Mouse (Mus musculus): ENCODE data around the gene Med12l.

Gene Med12l

GRCm38 (mm10) chr3:59228730-59229551 is 223.3 kb downstream of the Med12l start:
- in situ Hi-C loops (cut with MboI, MseI): no loop called here

- in situ Hi-C loops (cut with MboI, MseI): no loop called here
Measured at GRCm38 (mm10) chr3:59230912-59231311, 225.3 kb downstream of the Med12l start.

GRCm38 (mm10) chr3:59234878-59235277 is 229.3 kb downstream of the Med12l start:
- in situ Hi-C loops (cut with MboI, MseI): no loop called here

- in situ Hi-C loops (cut with MboI, MseI): no loop called here
Measured at GRCm38 (mm10) chr3:59243384-59243783, 237.8 kb downstream of the Med12l start.

GRCm38 (mm10) chr3:59248031-59248430 is 242.4 kb downstream of the Med12l start:
- in situ Hi-C loops (cut with MboI, MseI): no loop called here

GRCm38 (mm10) chr3:59250454-59250853 is 244.8 kb downstream of the Med12l start:
- in situ Hi-C loops (cut with MboI, MseI): no loop called here

GRCm38 (mm10) chr3:59257740-59258664 is 252.4 kb downstream of the Med12l start:
- in situ Hi-C loops (cut with MboI, MseI): no loop called here

GRCm38 (mm10) chr3:59260745-59261144 is 255.1 kb downstream of the Med12l start:
- in situ Hi-C loops (cut with MboI, MseI): no loop called here

GRCm38 (mm10) chr3:59261709-59262472 is 256.3 kb downstream of the Med12l start:
- in situ Hi-C loops (cut with MboI, MseI): no loop called here

GRCm38 (mm10) chr3:59262704-59263103 is 257.1 kb downstream of the Med12l start, which contains the start of gene P2ry12:
TSS of gene P2ry12 (minus strand) at chr3:59262871.
- in situ Hi-C loops (cut with MboI, MseI): no loop called here

GRCm38 (mm10) chr3:59263417-59263816 is 257.8 kb downstream of the Med12l start:
- in situ Hi-C loops (cut with MboI, MseI): no loop called here

GRCm38 (mm10) chr3:59263988-59264387 is 258.4 kb downstream of the Med12l start:
- in situ Hi-C loops (cut with MboI, MseI): no loop called here

- in situ Hi-C loops (cut with MboI, MseI): no loop called here
Measured at GRCm38 (mm10) chr3:59270811-59271210, 265.2 kb downstream of the Med12l start.

GRCm38 (mm10) chr3:59277502-59278253 is 272.1 kb downstream of the Med12l start:
- in situ Hi-C loops (cut with MboI, MseI): no loop called here

- in situ Hi-C loops (cut with MboI, MseI): no loop called here
Measured at GRCm38 (mm10) chr3:59278254-59278533, 272.6 kb downstream of the Med12l start.

- in situ Hi-C loops (cut with MboI, MseI): no loop called here
Measured at GRCm38 (mm10) chr3:59278620-59279019, 273.0 kb downstream of the Med12l start.

GRCm38 (mm10) chr3:59290551-59290950 is 284.9 kb downstream of the Med12l start:
- in situ Hi-C loops (cut with MboI, MseI): no loop called here

GRCm38 (mm10) chr3:59293437-59294199 is 288.0 kb downstream of the Med12l start:
- in situ Hi-C loops (cut with MboI, MseI): no loop called here

- in situ Hi-C loops (cut with MboI, MseI): no loop called here
Measured at GRCm38 (mm10) chr3:59295699-59296562, 290.3 kb downstream of the Med12l start.

Measured in T-helper 1 cell (primary cell).